Mouse (Mus musculus) brain, embryonic 14.5 days (tissue): ENCODE data around the gene Lair1.
"Not testable (repeated sequence)": the region's sequence is repeated elsewhere in the genome, so short reads cannot be mapped to it uniquely, and the experiment has no call there.

Experiments used
- CTCF ChIP-seq: fragments of 200-500 bp; IDR thresholded peaks from 2 replicates; pipeline ENCODE4 v1.5.1; 2012; ENCODE audit warnings: inconsistent platforms, mild to moderate bottlenecking, moderate library complexity, borderline replicate concordance; ENCODE audit not compliant: insufficient read depth, insufficient read length; ENCODE audit errors: extremely low read depth
- POLR2A ChIP-seq: fragments of 200-500 bp; IDR thresholded peaks from 2 replicates; pipeline ENCODE4 v1.6.1; 2012; ENCODE audit warnings: mild to moderate bottlenecking, inconsistent platforms, borderline replicate concordance; ENCODE audit not compliant: poor library complexity, insufficient read depth, insufficient read length, severe bottlenecking; ENCODE audit errors: extremely low read depth

DNA sequence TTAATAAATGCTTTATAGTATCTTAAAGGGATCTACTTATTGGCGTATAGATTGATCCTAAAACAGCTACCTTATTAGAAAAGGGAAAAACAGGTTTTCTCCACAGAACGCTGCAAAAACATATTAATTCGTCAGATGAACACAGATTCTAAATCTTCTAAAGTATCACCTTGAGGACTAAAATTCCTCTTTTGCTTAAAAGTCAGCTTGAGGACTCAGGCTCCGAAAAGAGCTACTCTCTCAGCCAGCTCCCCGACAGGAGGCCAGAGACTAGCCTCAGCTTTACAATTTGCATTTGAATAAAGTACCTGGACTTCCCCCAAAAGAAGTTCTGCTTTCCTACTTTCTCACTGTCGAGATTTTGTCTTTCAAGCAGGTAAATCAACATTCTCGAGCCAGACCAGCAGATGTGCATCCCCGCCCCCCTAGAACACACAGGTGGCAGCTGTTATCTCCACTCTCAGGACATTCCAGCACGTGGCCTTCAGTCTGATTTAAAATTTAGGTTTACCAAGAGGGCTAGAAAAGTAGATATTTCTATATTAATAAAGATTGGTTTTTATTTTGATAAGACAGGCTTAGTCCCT, 2.3 kb downstream of the Lair1 start:
- TF ChIP-seq CTCF, POLR2A: not testable (repeated sequence)
